Mouse (Mus musculus) liver, postnatal 0 days (tissue): Measurements from ENCODE around the gene C1rl. TPM values are rescaled to one million over a fixed set of nuclear protein-coding genes. Genes with fewer than 3 reads are reported as not detected.

Source experiments
- ATAC-seq: fragments of 200-750 bp; cut with Nextera tagmentation; 2 replicates; pipeline ENCODE4 v1.8.0; 2017; ENCODE audit warnings: mild to moderate bottlenecking, moderate library complexity
- DNase-seq: peaks from one replicate; pipeline ENCODE4 v3.0.0-alpha.2; 2016
- H3K27ac ChIP-seq: fragments of 300-500 bp; sonication (generic); 2 replicates; pipeline ENCODE4 v1.5.1; 2014; ENCODE audit warnings: antibody characterized with exemption, moderate library complexity, mild to moderate bottlenecking, low read depth
- H3K27me3 ChIP-seq: fragments of 300-500 bp; sonication (generic); 2 replicates; pipeline ENCODE4 v1.6.1; 2014; ENCODE audit warnings: low read length, control low read depth, mixed read lengths; ENCODE audit not compliant: insufficient read depth
- H3K36me3 ChIP-seq: fragments of 300-500 bp; sonication (generic); replicated peaks from 2 replicates; pipeline ENCODE4 v1.6.1; 2014; ENCODE audit warnings: mild to moderate bottlenecking, control low read depth, low read length, moderate library complexity, mixed read lengths; ENCODE audit not compliant: insufficient read depth
- H3K4me1 ChIP-seq: fragments of 300-500 bp; sonication (generic); 2 replicates; pipeline ENCODE4 v1.6.1; 2014; ENCODE audit warnings: antibody characterized with exemption, mild to moderate bottlenecking, control low read depth; ENCODE audit not compliant: insufficient read depth
- H3K4me2 ChIP-seq: fragments of 300-500 bp; sonication (generic); 2 replicates; pipeline ENCODE4 v1.6.1; 2014; ENCODE audit warnings: low read depth, mild to moderate bottlenecking, low read length, moderate library complexity, mixed read lengths
- H3K4me3 ChIP-seq: fragments of 300-500 bp; sonication (generic); 2 replicates; pipeline ENCODE4 v1.5.1; 2014; ENCODE audit warnings: low read depth, low read length
- H3K9ac ChIP-seq: fragments of 300-500 bp; sonication (generic); replicated peaks from 2 replicates; pipeline ENCODE4 v1.6.1; 2014; ENCODE audit warnings: mild to moderate bottlenecking, moderate library complexity
- H3K9me3 ChIP-seq: fragments of 300-500 bp; sonication (generic); 2 replicates; pipeline ENCODE4 v1.6.1; 2016; ENCODE audit warnings: mild to moderate bottlenecking, control low read depth, low read length, mixed read lengths
- CTCF ChIP-seq: sonication (generic); IDR thresholded peaks from 2 replicates; pipeline ENCODE4 v1.5.1; 2016; ENCODE audit warnings: antibody characterized with exemption, low read depth
- EP300 ChIP-seq: IDR thresholded peaks from 2 replicates; pipeline ENCODE4 v1.6.1; 2016; ENCODE audit warnings: antibody characterized with exemption, low read depth, mild to moderate bottlenecking
- WGBS: fragments of 180-500 bp; shearing (Covaris S2); extraction: QIAGEN DNeasy Blood & Tissue Kit; methylation state at CpG from one replicate; pipeline ENCODE4 v1.1.7; 2014; ENCODE audit not compliant: insufficient replicate concordance; 5-methylcytosine and 5-hydroxymethylcytosine counted together
- polyA plus RNA-seq: library from polyadenylated mRNA; unstranded; fragments of >200 nt; fragmentation: Nextera tagmentation; extraction: Ambion mirVana; gene quantifications from 2 replicates; pipeline ENCODE4 v1.2.1, GENCODE M21; 2015

Gene C1rl
- polyA plus RNA-seq, 1 experiment from 2014 or later: 36.2 TPM

DNA sequence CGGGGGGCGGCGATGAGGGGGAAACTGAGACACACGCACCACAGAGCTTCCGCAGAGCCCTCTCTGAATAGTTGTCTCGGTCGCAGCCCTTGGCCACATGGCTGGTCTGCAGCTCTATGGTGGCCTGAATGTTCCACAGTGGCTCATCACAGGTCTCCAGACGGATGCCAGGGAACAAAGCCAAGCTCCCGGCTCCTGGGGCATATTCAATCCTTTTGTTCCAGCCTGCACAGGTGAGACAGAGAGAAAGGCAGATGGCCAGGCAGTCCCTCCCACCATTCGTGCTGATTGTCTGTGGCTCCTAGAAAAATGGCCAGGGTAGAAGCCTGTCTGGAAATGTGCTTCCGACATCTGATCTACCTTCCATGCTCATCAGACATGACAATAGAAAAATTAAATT, 34.4 kb upstream of the C1rl start:
- H3K9me3 ChIP-seq: no peaks in the 10 kb centered on the region
- H3K4me3 ChIP-seq: no peak overlapping the region
- H3K27ac ChIP-seq: no peak overlapping the region
- ATAC-seq: no peak
- no peak for DNase-seq
- H3K36me3 ChIP-seq: no peaks in the 10 kb centered on the region
- no peaks in the 10 kb centered on the region for H3K27me3 ChIP-seq
- TF ChIP-seq CTCF (no peak), EP300 (no peak)
- no peak overlapping the region for H3K4me2 ChIP-seq
- 91% methylated on average over 11 of the region's 11 CpGs for WGBS
- H3K9ac ChIP-seq: no peak overlapping the region
- H3K4me1 ChIP-seq: peaks cover 8% of the 10 kb centered on the region

DNA sequence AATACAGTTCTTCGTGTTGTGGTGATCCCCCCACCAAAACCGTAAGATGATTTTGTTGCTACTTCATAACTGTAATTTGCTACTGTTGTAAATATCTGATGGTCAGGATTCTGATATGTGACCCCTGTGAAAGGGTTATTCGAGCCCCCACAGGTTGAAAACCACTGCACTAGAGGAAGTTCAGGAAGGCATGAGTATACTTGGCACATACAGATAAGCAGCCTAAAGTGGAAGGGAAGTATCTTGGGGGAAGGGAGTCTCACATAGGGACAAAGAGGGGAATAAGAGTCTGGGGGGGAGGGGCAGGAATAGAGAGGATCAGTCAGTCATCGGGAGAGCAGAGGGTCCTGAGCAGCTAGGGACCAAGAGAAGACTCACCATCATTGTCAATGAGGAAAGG, 33.5 kb upstream of the C1rl start:
- TF ChIP-seq CTCF: no peak
- no peak for TF ChIP-seq EP300
- Histone ChIP-seq H3K27me3 (no peaks in the 10 kb centered on the region), H3K4me3 (no peak overlapping the region), H3K27ac (no peak overlapping the region), H3K4me2 (no peak overlapping the region), H3K9ac (no peak overlapping the region), H3K9me3 (no peaks in the 10 kb centered on the region), H3K36me3 (no peaks in the 10 kb centered on the region), H3K4me1 (peaks cover 17% of the 10 kb centered on the region)
- 32% methylated on average over 4 of the region's 4 CpGs for WGBS
- ATAC-seq (no peak), DNase-seq (no peak)

DNA sequence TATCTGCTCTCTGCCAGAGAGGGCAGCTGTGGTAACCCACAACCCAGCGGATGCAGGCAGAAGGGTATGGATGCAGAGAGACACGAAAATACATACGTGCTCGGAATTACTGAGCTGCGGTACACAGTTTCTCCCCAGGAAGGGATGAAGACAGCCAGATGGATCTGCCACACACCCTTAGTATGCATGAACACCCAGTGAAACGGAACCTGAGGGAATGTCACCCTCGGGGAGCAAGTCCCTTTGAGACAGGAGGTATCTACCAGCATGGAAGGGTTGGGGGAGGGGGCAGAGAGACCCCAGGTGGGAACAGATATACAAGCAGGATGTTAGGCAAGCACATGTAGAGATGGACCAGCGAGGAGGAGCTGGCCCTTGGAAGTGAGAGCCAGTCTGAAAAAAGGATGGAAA, 29.0 kb upstream of the C1rl start:
- WGBS: 18% methylated on average over 8 of the region's 8 CpGs
- no peak for ATAC-seq

DNA sequence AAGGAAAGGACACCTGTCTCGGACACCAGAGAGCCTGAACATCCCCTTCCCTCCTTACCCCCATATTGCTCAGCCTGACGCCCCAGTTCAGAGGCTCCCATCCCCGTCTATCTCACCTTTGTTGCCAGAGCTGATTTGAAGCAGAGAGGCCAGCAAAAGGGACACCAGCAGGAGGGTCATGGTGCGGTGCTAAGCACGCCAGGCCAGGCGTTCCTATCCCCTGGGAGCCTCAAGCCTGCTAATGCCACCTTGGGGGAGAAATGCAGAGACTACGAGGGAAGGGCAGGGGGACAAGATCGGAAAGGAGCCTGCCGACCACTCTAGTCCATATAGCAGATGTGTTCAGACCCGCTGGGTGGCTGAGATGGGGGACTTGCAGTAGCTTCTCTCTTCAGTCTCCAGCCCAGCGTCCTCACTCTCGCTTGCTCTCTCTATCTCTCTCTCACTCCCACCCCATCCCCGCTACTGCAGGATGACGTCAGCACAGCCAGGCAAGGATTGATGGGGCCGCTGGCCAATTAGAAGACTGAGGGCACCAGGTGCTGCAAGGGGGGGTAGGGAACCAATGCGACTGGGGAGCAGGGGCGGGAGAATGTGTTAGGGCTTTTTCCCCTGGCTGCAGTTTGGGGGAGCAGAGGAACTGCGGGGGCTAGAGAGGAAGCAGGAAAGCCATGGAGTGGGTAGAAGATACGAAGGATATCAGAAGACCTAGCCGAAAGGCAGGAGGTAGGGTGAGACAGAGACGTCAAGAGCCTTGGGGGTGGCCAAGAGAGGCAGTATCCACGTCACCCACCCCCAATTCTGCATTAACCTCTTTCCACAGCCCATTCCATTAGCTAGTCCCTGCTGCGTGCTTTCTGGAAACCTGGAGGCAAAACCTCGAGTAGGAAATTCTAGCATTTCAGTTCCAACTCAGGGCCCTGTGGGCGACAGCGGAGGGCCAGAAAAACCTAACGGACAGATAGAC, 28.3 kb upstream of the C1rl start, which contains the start of gene Clstn3:
Gene Clstn3, minus strand, starts transcription at position 490 of the 967 bp plus-strand sequence.
- Histone ChIP-seq H3K27ac (no peak within 1 kb of the TSS), H3K4me3 (peak within 1 kb of the TSS; percentile 40), H3K4me2 (peak within 1 kb of the TSS; percentile 83), H3K9ac (peak within 1 kb of the TSS; percentile 35), H3K4me1 (peaks cover 19% of the 10 kb centered on the region), H3K36me3 (no peaks in the 10 kb centered on the region), H3K27me3 (no peaks in the 10 kb centered on the region), H3K9me3 (no peaks in the 10 kb centered on the region)
- peak; percentile 79 for DNase-seq
- no peak for TF ChIP-seq CTCF
- TF ChIP-seq EP300: no peak
- peak; percentile 96 for ATAC-seq
- 10% methylated on average over 27 of the region's 27 CpGs for WGBS

More for the DNA sequence above, 29.0 kb upstream of the C1rl start:
- TF ChIP-seq EP300 (no peak), CTCF (no peak)
- H3K4me2 ChIP-seq: peak overlapping the region; percentile 83
- H3K4me1 ChIP-seq: peaks cover 19% of the 10 kb centered on the region
- no peak for DNase-seq
- no peaks in the 10 kb centered on the region for H3K36me3 ChIP-seq
- no peak overlapping the region; the same call in 1 of the 2 replicates for H3K4me3 ChIP-seq
- H3K27ac ChIP-seq: no peak overlapping the region
- H3K27me3 ChIP-seq: no peaks in the 10 kb centered on the region
- no peaks in the 10 kb centered on the region for H3K9me3 ChIP-seq
- peak overlapping the region; percentile 35 for H3K9ac ChIP-seq

DNA sequence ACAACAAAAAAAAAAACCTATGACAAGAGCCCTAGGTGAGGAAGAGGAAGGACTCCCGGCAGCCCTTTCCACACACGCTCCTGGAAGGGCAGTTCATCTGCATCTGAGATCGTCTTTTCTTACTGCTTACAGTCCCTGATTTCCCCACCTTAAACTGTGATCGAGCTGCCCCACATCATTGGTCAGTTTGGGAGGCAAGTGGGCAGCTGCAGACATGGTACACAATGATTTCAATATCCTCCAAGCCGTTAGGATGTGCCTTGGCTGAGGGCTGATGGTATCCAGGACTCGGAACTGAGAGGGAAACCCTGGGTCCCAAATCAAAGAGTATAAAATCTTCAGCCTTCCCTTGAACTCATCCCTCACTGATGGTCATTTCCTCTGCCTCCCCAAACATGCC, 27.6 kb upstream of the C1rl start:
- peaks cover 19% of the 10 kb centered on the region for H3K4me1 ChIP-seq
- TF ChIP-seq EP300 (no peak), CTCF (no peak)
- H3K9me3 ChIP-seq: no peaks in the 10 kb centered on the region
- H3K9ac ChIP-seq: peak overlapping the region; percentile 35; the same call in 1 of the 2 replicates
- peak overlapping the region; percentile 83 for H3K4me2 ChIP-seq
- H3K27ac ChIP-seq: no peak overlapping the region
- WGBS: 48% methylated on average over 6 of the region's 6 CpGs
- ATAC-seq: no peak
- no peak for DNase-seq
- H3K4me3 ChIP-seq: peak overlapping the region; percentile 40; the same call in 1 of the 2 replicates
- H3K36me3 ChIP-seq: no peaks in the 10 kb centered on the region
- H3K27me3 ChIP-seq: no peaks in the 10 kb centered on the region

DNA sequence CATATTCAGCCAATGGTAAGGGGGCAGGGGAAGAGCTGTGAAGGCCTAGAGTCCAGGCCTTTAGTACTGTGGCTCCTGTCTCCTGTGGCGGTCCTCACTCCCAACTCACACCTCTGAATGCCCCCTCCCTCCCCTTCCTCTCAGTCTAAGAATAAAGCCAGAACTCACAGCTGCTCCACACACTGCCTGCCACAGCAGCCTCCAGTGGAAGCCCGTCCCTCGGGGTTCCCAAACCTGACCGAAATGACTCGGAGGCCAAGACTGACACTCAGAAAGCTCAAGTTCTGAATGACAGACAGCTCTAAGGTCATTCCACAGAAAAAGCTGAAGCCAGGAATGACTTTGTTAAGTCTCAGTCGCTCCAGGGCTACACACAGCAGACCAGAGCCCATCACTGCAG, 27.2 kb upstream of the C1rl start:
- H3K4me1 ChIP-seq: peaks cover 19% of the 10 kb centered on the region
- H3K9me3 ChIP-seq: no peaks in the 10 kb centered on the region
- no peak for ATAC-seq
- no peak for DNase-seq
- H3K4me2 ChIP-seq: peak overlapping the region; percentile 83; the same call in 1 of the 2 replicates
- WGBS: 84% methylated on average over 6 of the region's 6 CpGs
- H3K27me3 ChIP-seq: no peaks in the 10 kb centered on the region
- TF ChIP-seq CTCF (no peak), EP300 (no peak)
- no peaks in the 10 kb centered on the region for H3K36me3 ChIP-seq
- no peak overlapping the region for H3K27ac ChIP-seq
- no peak overlapping the region for H3K4me3 ChIP-seq
- no peak overlapping the region for H3K9ac ChIP-seq
